Mouse (Mus musculus) cerebellum, adult 2 months (tissue): ENCODE results near the gene H2afy.

Experiments
- CTCF ChIP-seq: fragments of 200-500 bp; IDR thresholded peaks from 2 replicates; pipeline ENCODE4 v1.5.1; 2011; ENCODE audit warnings: low read depth, mild to moderate bottlenecking, control low read depth, low read length, moderate library complexity, borderline replicate concordance; ENCODE audit not compliant: insufficient read depth
- POLR2A ChIP-seq: fragments of 200-500 bp; IDR thresholded peaks from 2 replicates; pipeline ENCODE4 v1.6.1; 2011; ENCODE audit warnings: low read length, control low read depth, borderline replicate concordance; ENCODE audit not compliant: insufficient read depth

DNA sequence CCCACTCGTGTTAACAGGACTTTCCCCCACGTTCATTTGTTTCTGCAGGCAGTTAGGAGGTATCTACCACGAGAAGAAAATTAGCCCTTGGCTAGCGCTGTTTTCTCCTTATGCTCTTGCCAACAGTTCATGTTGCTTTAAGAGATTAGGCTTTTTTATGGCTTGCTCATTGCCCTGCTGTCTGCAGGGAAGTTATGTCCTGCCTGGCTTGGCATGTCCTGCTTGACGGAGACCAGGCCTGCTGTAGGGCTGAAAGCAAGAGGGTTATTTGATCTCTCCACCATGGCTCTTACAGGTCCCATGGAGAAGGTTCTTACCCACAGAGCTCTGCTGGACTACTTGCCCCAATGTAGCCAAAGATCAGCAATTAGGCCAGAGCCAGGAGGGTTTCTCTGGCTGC is 18.9 kb upstream of the H2afy start:
- TF ChIP-seq CTCF (no peak), POLR2A (no peak)
